Mouse (Mus musculus) intestine, embryonic 16.5 days (tissue): Measurements from ENCODE around the gene Fxyd3. TPM values are rescaled to one million over a fixed set of nuclear protein-coding genes. Genes with fewer than 3 reads are reported as not detected.
A peak's percentile ranks its signal among the peaks of the same experiment; 100 is the strongest.

Source experiments
- ATAC-seq: fragments of 200-750 bp; cut with Nextera tagmentation; 2 replicates; pipeline ENCODE4 v1.8.0; 2017; ENCODE audit warnings: moderate TSS enrichment, moderate library complexity
- H3K27ac ChIP-seq: fragments of 300-500 bp; sonication (generic); 2 replicates; pipeline ENCODE4 v1.5.1; 2014; ENCODE audit warnings: mild to moderate bottlenecking, low read length
- H3K27me3 ChIP-seq: fragments of 300-500 bp; sonication (generic); replicated peaks from 2 replicates; pipeline ENCODE4 v1.6.1; 2014; ENCODE audit warnings: low read length, control low read depth, mixed read lengths; ENCODE audit not compliant: control insufficient read depth, insufficient read depth
- H3K36me3 ChIP-seq: fragments of 300-500 bp; sonication (generic); 2 replicates; pipeline ENCODE4 v1.6.1; 2014; ENCODE audit warnings: low read length, control low read depth; ENCODE audit not compliant: control insufficient read depth, insufficient read depth
- H3K4me1 ChIP-seq: fragments of 300-500 bp; sonication (generic); 2 replicates; pipeline ENCODE4 v1.6.1; 2014; ENCODE audit warnings: low read length, control low read depth, mixed read lengths; ENCODE audit not compliant: control insufficient read depth, insufficient read depth
- H3K4me2 ChIP-seq: fragments of 300-500 bp; sonication (generic); 2 replicates; pipeline ENCODE4 v1.6.1; 2014; ENCODE audit warnings: low read depth, low read length, control low read depth
- H3K4me3 ChIP-seq: fragments of 300-500 bp; sonication (generic); 2 replicates; pipeline ENCODE4 v1.5.1; 2014; ENCODE audit warnings: mild to moderate bottlenecking, low read length
- H3K9ac ChIP-seq: fragments of 300-500 bp; sonication (generic); 2 replicates; pipeline ENCODE4 v1.6.1; 2014; ENCODE audit warnings: low read depth, low read length
- H3K9me3 ChIP-seq: fragments of 300-500 bp; sonication (generic); 2 replicates; pipeline ENCODE4 v1.6.1; 2016; ENCODE audit warnings: low read length, control low read depth; ENCODE audit not compliant: control insufficient read depth
- WGBS: fragments of 180-500 bp; shearing (Covaris S2); extraction: QIAGEN DNeasy Blood & Tissue Kit; methylation state at CpG from one replicate; pipeline ENCODE4 v1.1.7; 2014; 5-methylcytosine and 5-hydroxymethylcytosine counted together
- polyA plus RNA-seq: library from polyadenylated mRNA; unstranded; fragments of >200 nt; fragmentation: Nextera tagmentation; extraction: Ambion mirVana; gene quantifications from 2 replicates; pipeline ENCODE4 v1.2.1, GENCODE M21; 2015

Fxyd3 gene
- polyA plus RNA-seq, 1 experiment from 2014 or later, result 73.7 TPM

DNA sequence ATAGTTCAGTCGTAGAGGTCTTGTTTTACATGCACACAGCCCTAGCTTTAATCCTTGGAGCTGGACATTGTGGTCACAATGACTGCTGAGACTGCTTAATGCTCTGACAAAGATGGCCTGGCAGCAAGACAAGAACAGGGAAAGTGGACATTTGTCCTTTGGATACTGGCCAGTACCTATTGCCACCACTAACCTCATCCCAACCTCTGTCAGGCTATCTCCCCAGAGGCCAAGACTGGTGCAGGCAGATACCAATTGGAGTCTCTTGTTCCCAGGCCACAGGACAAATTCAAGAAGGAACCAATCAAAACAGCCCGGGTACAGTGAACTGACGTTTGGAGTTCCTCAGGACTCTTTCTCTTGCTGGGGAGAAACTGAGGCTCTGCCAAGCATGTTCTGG lies 11.7 kb upstream of the Fxyd3 start:
- no peak for ATAC-seq
- no peaks in the 10 kb centered on the region for H3K4me1 ChIP-seq
- no peaks in the 10 kb centered on the region for H3K36me3 ChIP-seq
- 76% methylated on average over 3 of the region's 3 CpGs for WGBS
- H3K9me3 ChIP-seq, result no peaks in the 10 kb centered on the region
- no peak overlapping the region for H3K4me3 ChIP-seq
- H3K27me3 ChIP-seq, result no peaks in the 10 kb centered on the region
- H3K27ac ChIP-seq, result no peak overlapping the region
- no peak overlapping the region for H3K4me2 ChIP-seq
- no peak overlapping the region for H3K9ac ChIP-seq

DNA sequence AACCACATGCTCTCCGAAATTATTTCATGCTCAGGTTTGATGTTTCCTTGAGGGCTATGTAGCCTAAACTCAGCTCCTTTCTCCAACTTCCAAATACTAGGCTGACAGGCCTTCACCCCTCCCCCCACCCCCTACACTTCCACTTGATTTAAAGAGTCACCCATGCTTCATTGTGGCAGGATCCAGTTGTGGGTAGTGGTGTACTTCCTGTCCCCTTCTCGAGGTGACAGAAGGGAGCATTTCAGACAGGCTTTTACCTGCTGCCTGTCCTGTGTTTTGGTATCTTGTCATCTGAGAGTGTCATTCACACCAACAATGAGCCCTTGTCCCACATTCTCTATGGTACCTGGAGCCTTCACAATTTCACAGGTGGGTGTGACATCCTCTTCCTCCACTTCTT lies 10.8 kb upstream of the Fxyd3 start:
- WGBS, result 76% methylated on average over 2 of the region's 2 CpGs
- Histone ChIP-seq H3K4me3 (no peak overlapping the region), H3K9me3 (no peaks in the 10 kb centered on the region), H3K9ac (no peak overlapping the region), H3K27ac (no peak overlapping the region), H3K36me3 (no peaks in the 10 kb centered on the region), H3K27me3 (no peaks in the 10 kb centered on the region), H3K4me2 (no peak overlapping the region), H3K4me1 (0 out of 2 replicates have a peak, but pooled peaks cover 3% of the 10 kb centered on the region)
- no peak for ATAC-seq

DNA sequence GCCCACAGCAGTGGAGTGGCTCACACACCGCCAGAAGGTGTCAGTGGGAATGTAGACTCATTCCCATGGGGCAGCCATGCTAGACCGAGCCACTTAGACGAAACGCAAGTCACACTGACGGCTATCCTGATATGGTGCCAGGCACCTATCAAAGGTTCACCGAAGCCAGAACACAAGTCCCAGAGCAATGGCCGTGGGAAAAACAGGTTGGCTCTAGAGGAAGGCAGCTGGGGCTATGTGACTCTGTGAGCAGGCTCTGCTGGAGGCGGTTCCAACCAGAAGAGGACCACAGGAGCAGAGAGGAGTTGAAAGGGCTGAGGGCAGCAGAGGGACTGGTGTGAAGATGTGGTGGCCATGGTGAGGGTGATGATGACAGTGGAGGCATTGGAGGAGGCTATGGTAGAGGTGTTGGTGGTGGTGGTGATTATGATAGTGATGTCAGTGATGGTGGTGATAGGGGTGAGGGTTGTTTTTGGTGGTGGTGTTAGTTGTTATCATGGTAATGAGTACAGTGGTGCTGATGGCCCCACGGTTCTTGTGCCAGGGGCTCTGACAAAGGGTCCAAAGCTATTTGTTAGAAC lies 9.8 kb upstream of the Fxyd3 start:
- H3K27ac ChIP-seq, result no peak overlapping the region
- H3K36me3 ChIP-seq, result no peaks in the 10 kb centered on the region
- WGBS, result 87% methylated on average over 9 of the region's 9 CpGs
- H3K9ac ChIP-seq, result no peak overlapping the region
- no peak overlapping the region for H3K4me3 ChIP-seq
- no peaks in the 10 kb centered on the region for H3K27me3 ChIP-seq
- H3K9me3 ChIP-seq, result no peaks in the 10 kb centered on the region
- H3K4me2 ChIP-seq, result no peak overlapping the region
- 0 out of 2 replicates have a peak, but pooled peaks cover 3% of the 10 kb centered on the region for H3K4me1 ChIP-seq
- ATAC-seq, result no peak

GRCm38 (mm10) chr7:31085171-31085570 lies 8.7 kb upstream of the Fxyd3 start:
- Histone ChIP-seq H3K36me3 (no peaks in the 10 kb centered on the region), H3K4me2 (no peak overlapping the region), H3K4me3 (no peak overlapping the region), H3K27ac (0 out of 2 replicates have a peak overlapping the region, but pooled peaks have one; percentile 2), H3K4me1 (0 out of 2 replicates have a peak, but pooled peaks cover 3% of the 10 kb centered on the region), H3K9ac (no peak overlapping the region), H3K27me3 (no peaks in the 10 kb centered on the region), H3K9me3 (no peaks in the 10 kb centered on the region)
- 49% methylated on average over 3 of the region's 3 CpGs for WGBS
- peak; percentile 54 for ATAC-seq

GRCm38 (mm10) chr7:31084140-31084539 lies 7.6 kb upstream of the Fxyd3 start:
- no peaks in the 10 kb centered on the region for H3K9me3 ChIP-seq
- no peak overlapping the region; the same call in 1 of the 2 replicates for H3K27ac ChIP-seq
- WGBS, result 39% methylated on average over 9 of the region's 9 CpGs
- H3K4me2 ChIP-seq, result no peak overlapping the region
- ATAC-seq, result 0 out of 2 replicates have a peak, but pooled peaks have one; percentile 45
- no peak overlapping the region for H3K4me3 ChIP-seq
- H3K36me3 ChIP-seq, result no peaks in the 10 kb centered on the region
- H3K27me3 ChIP-seq, result no peaks in the 10 kb centered on the region
- H3K4me1 ChIP-seq, result 0 out of 2 replicates have a peak, but pooled peaks cover 3% of the 10 kb centered on the region
- H3K9ac ChIP-seq, result no peak overlapping the region

DNA sequence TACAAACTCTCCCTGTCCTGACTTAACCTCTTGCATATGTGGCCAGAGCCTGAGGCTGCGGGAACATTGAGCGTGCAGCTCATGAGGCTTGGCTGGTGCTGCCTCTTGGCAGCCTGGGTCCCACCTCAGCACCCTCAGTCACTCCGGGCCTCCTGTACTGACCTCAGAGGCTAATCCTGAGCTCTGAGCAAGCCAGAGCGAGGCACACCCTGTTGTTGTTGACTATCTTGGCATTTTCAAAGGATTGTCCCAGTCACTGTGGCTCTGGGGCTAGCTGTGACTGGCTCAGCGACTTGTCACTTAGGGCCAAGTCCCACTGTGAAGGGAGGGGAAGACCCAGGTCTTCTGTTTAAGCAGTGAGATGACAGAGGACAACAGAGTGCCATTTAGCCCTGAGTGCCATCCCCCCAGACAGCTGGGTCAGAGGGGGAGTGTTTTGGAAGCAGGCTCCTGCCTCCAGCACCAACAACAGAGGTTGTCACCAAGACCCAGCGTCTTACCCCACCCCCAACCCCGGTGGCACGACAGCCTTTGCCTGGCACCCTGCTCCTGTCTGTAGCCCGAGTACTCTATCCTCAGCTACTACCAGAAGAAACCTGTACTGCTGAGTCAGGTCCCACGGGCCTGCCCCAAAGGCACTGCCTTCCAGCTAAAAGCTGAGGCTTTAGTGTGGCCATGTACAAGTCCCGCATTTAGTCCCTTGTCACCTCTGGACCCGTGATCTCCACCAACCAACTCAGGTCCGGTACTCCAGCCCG lies 6.5 kb upstream of the Fxyd3 start:
- ATAC-seq, result peak; percentile 21; the same call in 1 of the 2 replicates
- H3K9me3 ChIP-seq, result no peaks in the 10 kb centered on the region
- H3K4me1 ChIP-seq, result 0 out of 2 replicates have a peak, but pooled peaks cover 3% of the 10 kb centered on the region
- WGBS, result 62% methylated on average over 14 of the region's 14 CpGs
- H3K9ac ChIP-seq, result no peak overlapping the region
- H3K27ac ChIP-seq, result no peak overlapping the region; the same call in 1 of the 2 replicates
- H3K27me3 ChIP-seq, result no peaks in the 10 kb centered on the region
- H3K4me3 ChIP-seq, result no peak overlapping the region
- H3K4me2 ChIP-seq, result no peak overlapping the region
- no peaks in the 10 kb centered on the region for H3K36me3 ChIP-seq

DNA sequence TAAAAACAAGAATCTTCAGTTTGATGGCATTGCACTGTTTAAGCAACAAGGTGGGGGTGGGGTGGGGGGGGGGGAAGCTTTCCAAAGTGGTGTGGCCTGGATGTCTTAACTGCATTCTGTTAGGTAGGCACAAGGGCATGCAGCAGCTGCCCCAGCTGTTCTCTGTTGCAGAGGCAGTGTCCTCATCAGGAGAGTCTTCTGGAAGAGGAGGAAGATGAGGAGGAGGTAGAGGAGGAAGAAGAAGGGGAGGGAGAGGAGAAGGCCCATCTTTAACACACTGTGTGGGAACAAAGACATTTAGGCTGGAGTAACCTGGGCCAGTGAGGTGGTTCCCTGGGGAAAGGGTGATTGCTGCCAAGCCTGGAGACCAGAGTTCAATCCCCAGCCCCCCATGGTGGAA lies 5.6 kb upstream of the Fxyd3 start:
- no peak for ATAC-seq
- no peaks in the 10 kb centered on the region for H3K9me3 ChIP-seq

DNA sequence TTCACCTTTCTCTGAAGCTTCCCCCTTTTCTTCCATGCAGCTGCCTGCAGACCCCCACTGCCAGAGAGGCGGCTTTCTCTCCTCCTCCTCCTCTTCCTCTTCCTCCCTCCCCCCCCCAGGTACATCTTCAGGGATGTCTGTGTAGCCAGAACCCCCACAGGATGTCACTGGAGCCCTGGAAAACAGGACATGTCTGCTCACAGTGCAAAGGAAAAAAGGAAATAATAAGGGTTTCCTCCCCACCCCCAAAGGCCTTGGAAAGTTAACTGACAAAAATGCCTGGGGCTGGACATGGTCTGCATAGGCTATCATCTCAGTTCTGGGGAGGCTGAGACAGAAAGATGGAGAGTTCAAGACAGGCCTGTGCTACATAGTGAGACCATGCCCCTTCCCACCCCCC lies 4.6 kb upstream of the Fxyd3 start:
- Histone ChIP-seq H3K4me2 (no peak overlapping the region), H3K4me1 (peaks cover 8% of the 10 kb centered on the region; the same call in 1 of the 2 replicates), H3K27me3 (no peaks in the 10 kb centered on the region), H3K9ac (no peak overlapping the region), H3K27ac (no peak overlapping the region), H3K4me3 (no peak overlapping the region), H3K9me3 (no peaks in the 10 kb centered on the region), H3K36me3 (no peaks in the 10 kb centered on the region)
- 50% methylated on average over 1 of the region's 1 CpGs for whole genome bisulfite sequencing
- no peak for ATAC-seq

More for the DNA sequence above, 5.6 kb upstream of the Fxyd3 start:
- Histone ChIP-seq H3K4me1 (0 out of 2 replicates have a peak, but pooled peaks cover 3% of the 10 kb centered on the region), H3K4me2 (no peak overlapping the region), H3K9ac (no peak overlapping the region), H3K27ac (no peak overlapping the region), H3K36me3 (no peaks in the 10 kb centered on the region), H3K4me3 (no peak overlapping the region), H3K27me3 (no peaks in the 10 kb centered on the region)

GRCm38 (mm10) chr7:31080611-31081010 lies 4.1 kb upstream of the Fxyd3 start:
- no peak for ATAC-seq
- Histone ChIP-seq H3K9me3 (no peaks in the 10 kb centered on the region), H3K4me1 (peaks cover 8% of the 10 kb centered on the region; the same call in 1 of the 2 replicates), H3K4me2 (no peak overlapping the region), H3K4me3 (no peak overlapping the region), H3K9ac (no peak overlapping the region), H3K27me3 (no peaks in the 10 kb centered on the region), H3K36me3 (no peaks in the 10 kb centered on the region), H3K27ac (no peak overlapping the region)
- WGBS, result 68% methylated on average over 3 of the region's 3 CpGs
